Comparison of ENCODE assay signal across 8 mouse cellular contexts in the genomic region with DNA sequence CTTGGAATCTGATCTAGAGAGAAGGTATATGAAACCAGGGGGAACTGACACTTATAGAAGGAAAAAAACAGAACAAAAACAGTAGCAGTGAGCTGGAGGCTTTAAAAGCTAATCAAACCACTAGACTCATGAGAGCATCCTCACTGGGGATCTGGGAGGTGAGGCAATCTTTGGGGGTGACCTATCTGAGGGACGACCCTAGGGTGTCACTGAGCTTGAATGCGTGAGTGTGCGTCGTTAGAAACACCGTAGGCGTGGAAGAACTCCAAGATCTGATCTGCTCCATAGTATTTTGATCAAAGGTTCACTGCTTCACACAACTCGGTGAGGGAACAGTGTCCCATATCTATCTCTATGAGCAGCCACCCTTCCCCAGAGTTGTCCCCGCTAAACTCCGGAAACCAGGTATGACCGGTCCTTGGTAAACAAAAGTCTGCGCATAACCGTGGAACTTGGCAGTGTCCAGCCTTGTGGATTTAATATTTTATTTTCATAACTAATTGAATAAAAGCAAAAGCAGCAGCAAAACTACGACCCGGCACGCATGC. TPM values are rescaled to one million over a fixed set of nuclear protein-coding genes. Genes with fewer than 3 reads are reported as not detected.
DNase-seq lines count a peak whose midpoint lies in the region; ATAC-seq and TF ChIP-seq lines count a peak whose summit lies in the region.

No protein-coding gene starts in this region.

- TF ChIP-seq EP300 in CH12.LX (IDR thresholded peaks at IDR 0.05; ENCODE audit: low read length): no peak

- TF ChIP-seq POLR2A in CH12.LX (IDR thresholded peaks at IDR 0.05; ENCODE audit: low read depth, low read length): no peak

- peak; percentile 45 for ATAC-seq in frontal cortex, adult (ENCODE audit: low TSS enrichment)
- peak; percentile 70 for ATAC-seq in forebrain, embryonic 14.5 days
- ATAC-seq in liver, embryonic 16.5 days (ENCODE audit: low read depth): peak; percentile 26

- dilution Hi-C loops in CH12.LX (cut with MboI; ENCODE audit: extremely low pct_ligation_motif_present, extremely low pct_unique_long_range_greater_than_20kb, low sequenced_read_pairs): no loop called here

- H3K4me1 ChIP-seq in CH12.LX (ENCODE audit: control insufficient read depth in 1 of 2, insufficient read depth in 2 of 2): peaks cover 0 to 33% of the 10 kb centered on the region in 2 experiments; a peak in 2 of 4 replicates
- H3K4me1 ChIP-seq in forebrain, embryonic 14.5 days (ENCODE audit: control insufficient read depth, insufficient read depth, low read length): peaks cover 7% of the 10 kb centered on the region
- H3K4me1 ChIP-seq in liver, embryonic 16.5 days (ENCODE audit: control insufficient read depth, low read depth, low read length): peaks cover 14% of the 10 kb centered on the region

- peak overlapping the region; percentile 47 to 87 (median 68) for H3K4me3 ChIP-seq in CH12.LX (replicated peaks in 1 of 3; ENCODE audit: low read depth in 2 of 3, low read length in 2 of 3, poor library complexity in 1 of 3)
- peak overlapping the region; percentile 92 for H3K4me3 ChIP-seq in forebrain, embryonic 14.5 days (ENCODE audit: low read depth, low read length)
- H3K4me3 ChIP-seq in liver, embryonic 16.5 days (ENCODE audit: low read depth, low read length): peak overlapping the region; percentile 91

- H3K36me3 ChIP-seq in CH12.LX (replicated peaks in 1 of 2; ENCODE audit: control insufficient read depth in 1 of 2, insufficient read depth in 1 of 2, low read length in 1 of 2): peaks cover 3 to 19% of the 10 kb centered on the region in 2 experiments
- H3K36me3 ChIP-seq in forebrain, embryonic 14.5 days (ENCODE audit: control insufficient read depth, insufficient read depth, low read length): peaks cover under 1% of the 10 kb centered on the region; the same call in 1 of the 2 replicates
- no peaks in the 10 kb centered on the region for H3K36me3 ChIP-seq in liver, embryonic 16.5 days (ENCODE audit: control insufficient read depth, insufficient read depth)

- H3K9me3 ChIP-seq in CH12.LX (replicated peaks; ENCODE audit: low read length): no peaks in the 10 kb centered on the region
- H3K9me3 ChIP-seq in forebrain, embryonic 14.5 days (replicated peaks; ENCODE audit: control insufficient read depth, low read length): no peaks in the 10 kb centered on the region
- H3K9me3 ChIP-seq in liver, embryonic 16.5 days (replicated peaks; ENCODE audit: control insufficient read depth, low read length): no peaks in the 10 kb centered on the region

- H3K27ac ChIP-seq in CH12.LX (ENCODE audit: insufficient read depth, low read depth): no peak overlapping the region
- no peak overlapping the region for H3K27ac ChIP-seq in forebrain, embryonic 14.5 days (ENCODE audit: low read depth, low read length)
- H3K27ac ChIP-seq in liver, embryonic 16.5 days (ENCODE audit: low read length): peak overlapping the region; percentile 52; the same call in 1 of the 2 replicates

- 1% methylated on average over 15 of the region's 15 CpGs for WGBS in forebrain, embryonic 14.5 days
- under 1% methylated on average over 15 of the region's 15 CpGs for WGBS in liver, embryonic 16.5 days (ENCODE audit: insufficient replicate concordance)

- peak overlapping the region; percentile 20 for H3K9ac ChIP-seq in CH12.LX (ENCODE audit: insufficient read depth, low read depth)
- H3K9ac ChIP-seq in forebrain, embryonic 14.5 days (ENCODE audit: low read length): peak overlapping the region; percentile 89
- peak overlapping the region; percentile 94 for H3K9ac ChIP-seq in liver, embryonic 16.5 days (ENCODE audit: low read depth, low read length)

- H3K27me3 ChIP-seq in CH12.LX (replicated peaks): no peaks in the 10 kb centered on the region
- H3K27me3 ChIP-seq in forebrain, embryonic 14.5 days (replicated peaks; ENCODE audit: control insufficient read depth, insufficient read depth, low read length): no peaks in the 10 kb centered on the region
- H3K27me3 ChIP-seq in liver, embryonic 16.5 days (ENCODE audit: control insufficient read depth, insufficient read depth, low read depth, low read length): no peaks in the 10 kb centered on the region

- in situ Hi-C loops in CH12.LX (cut with MboI; ENCODE audit: low pct_ligation_motif_present, low pct_unique_long_range_greater_than_20kb, low sequenced_read_pairs): loop anchor here (5.0 kb wide), 1 partner anchor 34 kb away; no protein-coding TSS in a partner anchor

- DNase-seq in frontal cortex, postnatal 25 days (ENCODE audit: low spot score in 2 of 2): no peak
- no peak for DNase-seq in CH12.LX (ENCODE audit: extremely low read depth)
- peak; percentile 29 for DNase-seq in forebrain, embryonic 14.5 days (ENCODE audit: low spot score)
- no peak for DNase-seq in c-Kit-positive CD71-positive TER-119-positive erythroid progenitor cells, embryonic 14.5 days (ENCODE audit: low spot score)
- no peak for DNase-seq in adrenal gland, postnatal 14 days
- no peak for DNase-seq in urinary bladder, postnatal 4 days (ENCODE audit: low spot score in 2 of 2)

- no peak for TF ChIP-seq CTCF in CH12.LX (conservative IDR thresholded peaks at IDR 0.05 in 1 of 2, IDR thresholded peaks at IDR 0.05 in 1 of 2; ENCODE audit: low read depth in 2 of 2, low read length in 2 of 2)

- no peak for TF ChIP-seq RAD21 in CH12.LX (IDR thresholded peaks at IDR 0.05; ENCODE audit: low read depth, low read length)

- H3K4me2 ChIP-seq in CH12.LX (ENCODE audit: insufficient read depth, low read depth, poor library complexity, severe bottlenecking): peak overlapping the region; percentile 70
- peak overlapping the region; percentile 75 for H3K4me2 ChIP-seq in forebrain, embryonic 14.5 days (ENCODE audit: low read length)
- peak overlapping the region; percentile 88 for H3K4me2 ChIP-seq in liver, embryonic 16.5 days (ENCODE audit: low read depth, low read length)

- peaks cover 19% of the 10 kb centered on the region for H3K79me2 ChIP-seq in CH12.LX (replicated peaks; ENCODE audit: control insufficient read depth, extremely low read depth, insufficient read depth, poor library complexity, severe bottlenecking)

TF ChIP-seq in CH12.LX, 34 proteins besides CTCF, POLR2A, EP300 and RAD21:
- TF ChIP-seq MEF2A (IDR thresholded peaks at IDR 0.05; ENCODE audit: borderline replicate concordance, low read depth, low read length): no peak
- no peak for TF ChIP-seq POLR2AphosphoS2 (IDR thresholded peaks at IDR 0.05; ENCODE audit: low read depth, low read length)
- no peak for TF ChIP-seq ZKSCAN1 (IDR thresholded peaks at IDR 0.05; ENCODE audit: borderline replicate concordance, low read depth, low read length)
- no peak for TF ChIP-seq ZNF384 (IDR thresholded peaks at IDR 0.05; ENCODE audit: low read depth, low read length)
- no peak for TF ChIP-seq CHD1 (IDR thresholded peaks at IDR 0.05; ENCODE audit: low read depth, low read length)
- TF ChIP-seq MXI1 (IDR thresholded peaks at IDR 0.05; ENCODE audit: low read depth, low read length): no peak
- TF ChIP-seq JUND (conservative IDR thresholded peaks at IDR 0.05; ENCODE audit: low read depth, low read length): no peak
- TF ChIP-seq GABPA (IDR thresholded peaks at IDR 0.05; ENCODE audit: insufficient replicate concordance, low read depth, low read length): no peak
- no peak for TF ChIP-seq PAX5 (IDR thresholded peaks at IDR 0.05; ENCODE audit: low read length)
- TF ChIP-seq NRF1 (IDR thresholded peaks at IDR 0.05; ENCODE audit: low read depth, low read length): no peak
- no peak for TF ChIP-seq ETS1 (conservative IDR thresholded peaks at IDR 0.05; ENCODE audit: low read depth, low read length)
- TF ChIP-seq SMC3 (IDR thresholded peaks at IDR 0.05; ENCODE audit: low read depth, low read length): no peak
- no peak for TF ChIP-seq BHLHE40 (IDR thresholded peaks at IDR 0.05; ENCODE audit: low read depth, low read length)
- no peak for TF ChIP-seq MAFK (IDR thresholded peaks at IDR 0.05; ENCODE audit: insufficient replicate concordance, low read length)
- TF ChIP-seq USF2 (conservative IDR thresholded peaks at IDR 0.05; ENCODE audit: low read depth, low read length): no peak
- TF ChIP-seq MAZ (IDR thresholded peaks at IDR 0.05; ENCODE audit: low read depth, low read length): no peak
- no peak for TF ChIP-seq TCF12 (IDR thresholded peaks at IDR 0.05; ENCODE audit: low read depth, low read length)
- no peak for TF ChIP-seq RCOR1 (conservative IDR thresholded peaks at IDR 0.05; ENCODE audit: low read depth, low read length)
- TF ChIP-seq MAX (IDR thresholded peaks at IDR 0.05; ENCODE audit: low read length): no peak
- no peak for TF ChIP-seq NELFE (IDR thresholded peaks at IDR 0.05; ENCODE audit: low read depth, low read length)

RNA-seq across cellular contexts. Expression of gene Tbc1d20, which starts 0.4 kb away (rescaled TPM):
- total RNA-seq in CH12.LX (2012; rRNA removed): 14.3 and 15.9 TPM in 2 replicates
- total RNA-seq in CH12.LX (2014; rRNA removed): 13.1 and 17.0 TPM in 2 replicates
- 22.0 and 22.5 TPM in 2 replicates for polyA plus RNA-seq in CH12.LX (2012; ENCODE audit: insufficient read length, low read depth)
- 18.4 and 20.2 TPM in 2 replicates for polyA plus RNA-seq in forebrain, embryonic 14.5 days (2014; fragmentation: Nextera tagmentation; extraction: Ambion mirVana)
- 11.3 and 11.7 TPM in 2 replicates for polyA plus RNA-seq in liver, embryonic 16.5 days (2015; fragmentation: Nextera tagmentation; extraction: Ambion mirVana)
- total RNA-seq in adrenal gland, postnatal 14 days (2021): 145 and 149 TPM in 2 replicates

RNA-seq across cellular contexts. Expression of gene Rbck1, which starts 39.2 kb away (rescaled TPM):
- total RNA-seq in CH12.LX (2012; rRNA removed): 118 and 134 TPM in 2 replicates
- total RNA-seq in CH12.LX (2014; rRNA removed): 98.0 and 109 TPM in 2 replicates
- polyA plus RNA-seq in CH12.LX (2012; ENCODE audit: insufficient read length, low read depth): 133 and 143 TPM in 2 replicates
- 80.7 and 97.1 TPM in 2 replicates for polyA plus RNA-seq in forebrain, embryonic 14.5 days (2014; fragmentation: Nextera tagmentation; extraction: Ambion mirVana)
- polyA plus RNA-seq in liver, embryonic 16.5 days (2015; fragmentation: Nextera tagmentation; extraction: Ambion mirVana): 37.7 and 40.2 TPM in 2 replicates
- total RNA-seq in adrenal gland, postnatal 14 days (2021): 104 and 107 TPM in 2 replicates

RNA-seq across cellular contexts. Expression of gene Trib3, which starts 50.6 kb away (rescaled TPM):
- 16.5 and 56.9 TPM in 2 replicates for total RNA-seq in CH12.LX (2012; rRNA removed)
- total RNA-seq in CH12.LX (2014; rRNA removed): 18.2 and 30.0 TPM in 2 replicates
- polyA plus RNA-seq in CH12.LX (2012; ENCODE audit: insufficient read length, low read depth): 23.7 and 25.1 TPM in 2 replicates
- polyA plus RNA-seq in forebrain, embryonic 14.5 days (2014; fragmentation: Nextera tagmentation; extraction: Ambion mirVana): 0.24 and 0.79 TPM in 2 replicates
- polyA plus RNA-seq in liver, embryonic 16.5 days (2015; fragmentation: Nextera tagmentation; extraction: Ambion mirVana): 6.5 and 6.8 TPM in 2 replicates
- 4.5 and 6.0 TPM in 2 replicates for total RNA-seq in adrenal gland, postnatal 14 days (2021)

Comparison
In these comparisons a context has a peak if more than half of its experiments do, and no peak if none do; other contexts are left out.
1. H3K9ac ChIP-seq: peak in every context shown above with its lines; median percentile 94 in liver, embryonic 16.5 days; 89 in forebrain, embryonic 14.5 days; 20 in CH12.LX.